ENCODE assay signal across 16 mouse cellular contexts in the genomic region with DNA sequence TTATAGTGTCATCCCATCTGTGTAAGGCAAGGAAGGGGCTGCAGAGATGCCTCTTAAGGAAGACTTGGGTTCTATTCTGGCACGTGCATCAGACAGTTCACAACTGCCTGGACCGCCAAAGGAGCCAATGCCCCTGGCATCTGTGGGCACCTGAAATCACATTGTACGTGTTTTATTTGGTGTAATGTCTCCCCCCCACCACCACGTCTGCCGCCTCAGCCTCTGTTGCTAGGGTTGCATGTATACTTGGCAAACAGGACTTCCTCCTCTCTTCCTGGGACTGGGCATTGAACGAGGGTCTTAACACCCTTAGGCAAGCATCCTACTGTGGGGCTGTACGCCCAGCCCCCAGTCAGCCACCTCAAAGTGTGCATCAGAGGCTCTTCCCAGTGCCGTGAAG. TPM values are rescaled to one million over a fixed set of nuclear protein-coding genes. Genes with fewer than 3 reads are reported as not detected.
DNase-seq lines count a peak whose midpoint lies in the region; ATAC-seq and TF ChIP-seq lines count a peak whose summit lies in the region.
"Had no signal": no experiment of that assay in that cellular context is flagged by ENCODE, and none has a peak within 500 bp of the region (broad histone marks: within the 10 kb centered on the region; RNA-seq: fewer than 3 reads in every experiment).

No protein-coding gene starts in this region.

- H3K4me3 ChIP-seq in E14TG2a.4 (replicated peaks; ENCODE audit: low read length) = peak overlapping the region; percentile 66
- H3K4me3 ChIP-seq in embryonic facial prominence, embryonic 10.5 days = peak overlapping the region; percentile 49; the same call in 1 of the 2 replicates
- no peak overlapping the region for H3K4me3 ChIP-seq in forebrain, embryonic 16.5 days (replicated peaks; ENCODE audit: low read length)
- no peak overlapping the region for H3K4me3 ChIP-seq in midbrain, embryonic 13.5 days (replicated peaks)
- no peak overlapping the region for H3K4me3 ChIP-seq in stomach, postnatal 0 days (ENCODE audit: low read depth, low read length)

- ATAC-seq in forebrain, embryonic 16.5 days = peak; percentile 37; the same call in 1 of the 2 replicates
- 0 out of 2 replicates have a peak, but pooled peaks have one; percentile 21 for ATAC-seq in midbrain, embryonic 13.5 days
- ATAC-seq in stomach, postnatal 0 days (ENCODE audit: low FRiP score, low TSS enrichment) = no peak

- intact Hi-C loops in gastrocnemius, postnatal 14 days (cut with DNase I; ENCODE audit: low total_unique reads) = no loop called here

- no peak overlapping the region for H3K9ac ChIP-seq in forebrain, embryonic 16.5 days (replicated peaks; ENCODE audit: low read depth, low read length)
- H3K9ac ChIP-seq in midbrain, embryonic 13.5 days (replicated peaks) = no peak overlapping the region
- H3K9ac ChIP-seq in stomach, postnatal 0 days (ENCODE audit: low read length) = no peak overlapping the region
- H3K9ac ChIP-seq: lung, embryonic 14.5 days had no signal

- DNase-seq in embryonic facial prominence, embryonic 10.5 days (ENCODE audit: low spot score) = no peak
- no peak for DNase-seq in gastrocnemius, postnatal 14 days
- DNase-seq in adrenal gland, postnatal 36 days = no peak
- no peak for DNase-seq in stomach, postnatal 0 days (ENCODE audit: low spot score)
- DNase-seq: cerebellum, postnatal 10 days; embryo, embryonic 11 days; gastrocnemius, postnatal 25 days; left cerebral cortex, postnatal 4 days; lung, embryonic 14.5 days; lung, postnatal 4 days; thymus, adult 18-20 months had no signal

- H3K27ac ChIP-seq in embryonic facial prominence, embryonic 10.5 days (replicated peaks) = peak overlapping the region; percentile 89
- H3K27ac ChIP-seq in forebrain, embryonic 16.5 days (ENCODE audit: low read length) = peak overlapping the region; percentile 94
- H3K27ac ChIP-seq in midbrain, embryonic 13.5 days = peak overlapping the region; percentile 89
- H3K27ac ChIP-seq in stomach, postnatal 0 days (replicated peaks) = no peak overlapping the region

- no peak overlapping the region for H3K4me2 ChIP-seq in forebrain, embryonic 16.5 days (ENCODE audit: low read length)
- H3K4me2 ChIP-seq in midbrain, embryonic 13.5 days (replicated peaks) = peak overlapping the region; percentile 48; the same call in 1 of the 2 replicates
- H3K4me2 ChIP-seq in stomach, postnatal 0 days (replicated peaks; ENCODE audit: low read depth) = no peak overlapping the region

- peaks cover 82% of the 10 kb centered on the region for H3K4me1 ChIP-seq in E14TG2a.4 (replicated peaks; ENCODE audit: low read depth, low read length)
- peaks cover 50% of the 10 kb centered on the region for H3K4me1 ChIP-seq in embryonic facial prominence, embryonic 10.5 days
- H3K4me1 ChIP-seq in forebrain, embryonic 16.5 days (replicated peaks; ENCODE audit: control insufficient read depth, insufficient read depth, low read length) = peaks cover 22% of the 10 kb centered on the region
- peaks cover 33% of the 10 kb centered on the region for H3K4me1 ChIP-seq in midbrain, embryonic 13.5 days (replicated peaks)
- H3K4me1 ChIP-seq in stomach, postnatal 0 days (replicated peaks; ENCODE audit: control insufficient read depth, insufficient read depth) = peaks cover 2% of the 10 kb centered on the region; the same call in 1 of the 2 replicates

- no peak for TF ChIP-seq CTCF in E14TG2a.4 (conservative IDR thresholded peaks at IDR 0.05; ENCODE audit: low read length)
- no peak for TF ChIP-seq CTCF in stomach, postnatal 0 days (IDR thresholded peaks at IDR 0.05; ENCODE audit: low read depth)

- WGBS in embryonic facial prominence, embryonic 10.5 days = 59% methylated on average over 8 of the region's 8 CpGs
- WGBS in forebrain, embryonic 16.5 days = 20% methylated on average over 8 of the region's 8 CpGs
- WGBS in midbrain, embryonic 13.5 days = 23% methylated on average over 8 of the region's 8 CpGs
- 71% methylated on average over 8 of the region's 8 CpGs for WGBS in stomach, postnatal 0 days

- H3K9me3 ChIP-seq in E14TG2a.4 (ENCODE audit: low read length) = no peaks in the 10 kb centered on the region
- H3K9me3 ChIP-seq in embryonic facial prominence, embryonic 10.5 days = no peaks in the 10 kb centered on the region
- no peaks in the 10 kb centered on the region for H3K9me3 ChIP-seq in forebrain, embryonic 16.5 days (ENCODE audit: control insufficient read depth, low read length)
- H3K9me3 ChIP-seq in midbrain, embryonic 13.5 days = no peaks in the 10 kb centered on the region
- H3K9me3 ChIP-seq in stomach, postnatal 0 days (ENCODE audit: control insufficient read depth, low read length) = no peaks in the 10 kb centered on the region
- H3K9me3 ChIP-seq: G1E had no signal

- no peaks in the 10 kb centered on the region for H3K36me3 ChIP-seq in E14TG2a.4 (ENCODE audit: insufficient read depth, low read length)
- no peaks in the 10 kb centered on the region for H3K36me3 ChIP-seq in embryonic facial prominence, embryonic 10.5 days (replicated peaks)
- no peaks in the 10 kb centered on the region for H3K36me3 ChIP-seq in forebrain, embryonic 16.5 days (ENCODE audit: control insufficient read depth, insufficient read depth)
- no peaks in the 10 kb centered on the region for H3K36me3 ChIP-seq in midbrain, embryonic 13.5 days
- no peaks in the 10 kb centered on the region for H3K36me3 ChIP-seq in stomach, postnatal 0 days (ENCODE audit: control insufficient read depth, insufficient read depth, low read length)
- H3K36me3 ChIP-seq: G1E had no signal

- no peak for TF ChIP-seq EP300 in stomach, postnatal 0 days (optimal IDR thresholded peaks at IDR 0.05)

- no peaks in the 10 kb centered on the region for H3K27me3 ChIP-seq in E14TG2a.4 (ENCODE audit: insufficient read depth, low read length)
- peaks cover 22% of the 10 kb centered on the region for H3K27me3 ChIP-seq in embryonic facial prominence, embryonic 10.5 days (replicated peaks; ENCODE audit: low read depth, poor library complexity, severe bottlenecking)
- H3K27me3 ChIP-seq in forebrain, embryonic 16.5 days (replicated peaks; ENCODE audit: control insufficient read depth, insufficient read depth, low read length) = no peaks in the 10 kb centered on the region
- no peaks in the 10 kb centered on the region for H3K27me3 ChIP-seq in midbrain, embryonic 13.5 days
- H3K27me3 ChIP-seq in stomach, postnatal 0 days (ENCODE audit: control insufficient read depth, insufficient read depth, low read length) = no peaks in the 10 kb centered on the region

RNA-seq across cellular contexts. Expression of gene Msi1, which starts 24.2 kb away (rescaled TPM):
- 86.3 and 111 TPM in 2 replicates for polyA plus RNA-seq in embryonic facial prominence, embryonic 10.5 days (2016; fragmentation: Nextera tagmentation; extraction: Ambion mirVana)
- polyA plus RNA-seq in forebrain, embryonic 16.5 days (2015; fragmentation: Nextera tagmentation; extraction: Ambion mirVana) = 53.9 and 62.2 TPM in 2 replicates
- polyA plus RNA-seq in midbrain, embryonic 13.5 days (2015; fragmentation: Nextera tagmentation; extraction: Ambion mirVana) = 112 and 133 TPM in 2 replicates
- 1 to 10 TPM; 1.0 to 1.9 TPM for total RNA-seq in gastrocnemius, postnatal 14 days (2021)
- total RNA-seq in adrenal gland, postnatal 36 days (2021) = 10 to 100 TPM; 15.7 to 18.5 TPM
- polyA plus RNA-seq in stomach, postnatal 0 days (2015; fragmentation: Nextera tagmentation; extraction: Ambion mirVana) = 3.2 and 3.6 TPM in 2 replicates
- total RNA-seq: monocyte, adult 5-6 weeks had no signal

RNA-seq across cellular contexts. Expression of gene Cox6a1, which starts 56.4 kb away (rescaled TPM):
- polyA plus RNA-seq in embryonic facial prominence, embryonic 10.5 days (2016; fragmentation: Nextera tagmentation; extraction: Ambion mirVana) = 716 and 739 TPM in 2 replicates
- 864 and 925 TPM in 2 replicates for polyA plus RNA-seq in forebrain, embryonic 16.5 days (2015; fragmentation: Nextera tagmentation; extraction: Ambion mirVana)
- polyA plus RNA-seq in midbrain, embryonic 13.5 days (2015; fragmentation: Nextera tagmentation; extraction: Ambion mirVana) = 973 and 974 TPM in 2 replicates
- 100 to 1,000 TPM; 105 to 114 TPM for total RNA-seq in gastrocnemius, postnatal 14 days (2021)
- total RNA-seq in adrenal gland, postnatal 36 days (2021) = 1,000 to 10,000 TPM; 1,319 to 1,418 TPM
- 1,431 and 1,574 TPM in 2 replicates for polyA plus RNA-seq in stomach, postnatal 0 days (2015; fragmentation: Nextera tagmentation; extraction: Ambion mirVana)

Comparison
In these comparisons a context has a peak if more than half of its experiments do, and no peak if none do; other contexts are left out.
1. H3K4me3 ChIP-seq: peak in E14TG2a.4 (single experiment) and embryonic facial prominence, embryonic 10.5 days (single experiment); none in forebrain, embryonic 16.5 days (single experiment), midbrain, embryonic 13.5 days (single experiment) and stomach, postnatal 0 days (single experiment).
2. RNA of gene Msi1, which starts 24.2 kb away (polyA plus RNA-seq): 112 to 133 TPM in midbrain, embryonic 13.5 days, 86.3 to 111 TPM in embryonic facial prominence, embryonic 10.5 days and 53.9 to 62.2 TPM in forebrain, embryonic 16.5 days; 3.2 to 3.6 TPM in stomach, postnatal 0 days; every median in the first group is over 10 times any median in the second.